Mouse (Mus musculus) c-Kit-negative CD71-positive TER-119-positive erythroid progenitor cells, embryonic 14.5 days (primary cell): ENCODE results near the gene 3110082I17Rik.

Source experiments
- DNase-seq: peaks from one replicate; pipeline ENCODE4 v3.0.0-alpha.2; 2013; ENCODE audit warnings: low read depth, low spot score

Gene 3110082I17Rik

GRCm38 (mm10) chr5:139397959-139398753 lies 62.2 kb downstream of the 3110082I17Rik start:
- DNase-seq = peak; percentile 81

- no peak for DNase-seq
These were observed 62.9 kb downstream of the 3110082I17Rik start for GRCm38 (mm10) chr5:139397359-139397916.

- no peak for DNase-seq
These were observed 64.8 kb downstream of the 3110082I17Rik start for GRCm38 (mm10) chr5:139395528-139395927.

GRCm38 (mm10) chr5:139394399-139394798 lies 65.9 kb downstream of the 3110082I17Rik start:
- DNase-seq = no peak

- no peak for DNase-seq
These were observed 67.1 kb downstream of the 3110082I17Rik start for GRCm38 (mm10) chr5:139393197-139393588.

- DNase-seq = no peak
These were observed 67.8 kb downstream of the 3110082I17Rik start for GRCm38 (mm10) chr5:139392219-139393196.

- DNase-seq = no peak
These were observed 68.9 kb downstream of the 3110082I17Rik start for GRCm38 (mm10) chr5:139391309-139391990.

GRCm38 (mm10) chr5:139390324-139391119 lies 69.8 kb downstream of the 3110082I17Rik start:
- peak; percentile 43 for DNase-seq

GRCm38 (mm10) chr5:139389676-139390061 lies 70.7 kb downstream of the 3110082I17Rik start:
- peak; percentile 79 for DNase-seq

GRCm38 (mm10) chr5:139388694-139389675 lies 71.3 kb downstream of the 3110082I17Rik start:
- peak; percentile 60 for DNase-seq

- no peak for DNase-seq
These were observed 72.1 kb downstream of the 3110082I17Rik start for GRCm38 (mm10) chr5:139388195-139388570.

GRCm38 (mm10) chr5:139387329-139388194 lies 72.8 kb downstream of the 3110082I17Rik start:
- no peak for DNase-seq

GRCm38 (mm10) chr5:139386047-139386446 lies 74.3 kb downstream of the 3110082I17Rik start:
- no peak for DNase-seq

- DNase-seq = no peak
These were observed 75.8 kb downstream of the 3110082I17Rik start for GRCm38 (mm10) chr5:139384531-139384930.

GRCm38 (mm10) chr5:139383234-139383633 lies 77.1 kb downstream of the 3110082I17Rik start:
- no peak for DNase-seq

GRCm38 (mm10) chr5:139382760-139383159 lies 77.6 kb downstream of the 3110082I17Rik start:
- DNase-seq = peak; percentile 73

GRCm38 (mm10) chr5:139381586-139382513 lies 78.5 kb downstream of the 3110082I17Rik start:
- peak; percentile 71 for DNase-seq
